Mouse (Mus musculus): ENCODE measurements around the gene Usp18. TPM values are rescaled to one million over a fixed set of nuclear protein-coding genes. Genes with fewer than 3 reads are reported as not detected.

Usp18 gene
- polyA plus RNA-seq, 1 experiment from 2014 or later: 2.9 TPM

- H3K9ac ChIP-seq (ENCODE audit: low read length): no peak overlapping the region
- no peaks in the 10 kb centered on the region for H3K36me3 ChIP-seq (ENCODE audit: control insufficient read depth, insufficient read depth, low read length)
- no peak overlapping the region for H3K27ac ChIP-seq (ENCODE audit: low read length)
- H3K4me1 ChIP-seq (ENCODE audit: control insufficient read depth, insufficient read depth, low read length): peaks cover 7% of the 10 kb centered on the region
- ATAC-seq (ENCODE audit: insufficient read depth, low FRiP score): no peak
- H3K9me3 ChIP-seq (replicated peaks; ENCODE audit: control insufficient read depth, low read length): no peaks in the 10 kb centered on the region
- H3K4me2 ChIP-seq (ENCODE audit: low read depth, low read length): peak overlapping the region; percentile 31
- H3K27me3 ChIP-seq (ENCODE audit: control insufficient read depth, insufficient read depth, low read length): no peaks in the 10 kb centered on the region
- WGBS: 36% methylated on average over 9 of the region's 9 CpGs
- no peak overlapping the region for H3K4me3 ChIP-seq (replicated peaks; ENCODE audit: low read length)
Observed at GRCm38 (mm10) chr6:121300504-121300903, 54.8 kb downstream of the Usp18 start.

DNA sequence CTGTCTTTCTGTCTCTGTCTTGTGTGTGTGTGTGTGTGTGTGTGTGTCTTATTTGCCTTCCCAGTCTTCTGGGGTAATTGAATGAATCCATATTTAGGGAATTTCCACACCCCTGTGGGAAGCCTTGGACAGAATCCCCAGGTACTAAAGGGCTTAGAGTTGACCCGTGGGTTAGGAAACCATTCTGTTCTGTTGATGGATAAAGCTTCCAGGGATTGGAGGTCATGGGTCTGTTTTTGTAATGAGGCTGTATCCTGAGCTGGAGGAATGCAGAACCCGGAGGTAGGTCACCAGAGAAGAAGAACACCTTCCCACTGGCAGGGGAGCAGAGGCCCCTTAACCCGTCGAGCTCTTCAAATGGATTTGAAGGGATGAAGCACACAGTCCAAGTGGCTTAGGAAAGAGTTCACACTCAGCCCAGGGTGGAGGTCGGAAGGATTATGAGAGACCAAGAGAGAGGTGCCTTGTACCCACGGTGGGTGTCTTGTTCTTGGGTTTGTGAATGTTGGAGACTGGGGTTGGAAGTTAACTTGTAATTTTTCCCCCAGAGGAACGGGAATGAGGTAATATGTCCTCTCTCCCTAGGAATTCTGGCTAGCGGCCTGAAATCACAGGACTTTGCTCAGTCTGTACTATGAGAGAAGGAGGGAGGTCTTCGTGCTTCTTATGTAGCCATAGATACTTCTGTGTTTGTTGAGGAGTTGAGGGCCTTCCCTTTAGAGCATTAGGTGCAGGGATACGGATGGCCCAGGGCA is 57.9 kb downstream of the Usp18 start:
- H3K9ac ChIP-seq (ENCODE audit: low read length): no peak overlapping the region
- no peak overlapping the region for H3K4me3 ChIP-seq (replicated peaks; ENCODE audit: low read length)
- H3K27me3 ChIP-seq (ENCODE audit: control insufficient read depth, insufficient read depth, low read length): no peaks in the 10 kb centered on the region
- H3K36me3 ChIP-seq (ENCODE audit: control insufficient read depth, insufficient read depth, low read length): no peaks in the 10 kb centered on the region
- H3K4me1 ChIP-seq (ENCODE audit: control insufficient read depth, insufficient read depth, low read length): peaks cover 6% of the 10 kb centered on the region
- no peak for ATAC-seq (ENCODE audit: insufficient read depth, low FRiP score)
- 63% methylated on average over 10 of the region's 10 CpGs for WGBS
- no peak overlapping the region for H3K4me2 ChIP-seq (ENCODE audit: low read depth, low read length)
- no peaks in the 10 kb centered on the region for H3K9me3 ChIP-seq (replicated peaks; ENCODE audit: control insufficient read depth, low read length)
- no peak overlapping the region for H3K27ac ChIP-seq (ENCODE audit: low read length)

- peaks cover 6% of the 10 kb centered on the region for H3K4me1 ChIP-seq (ENCODE audit: control insufficient read depth, insufficient read depth, low read length)
- no peaks in the 10 kb centered on the region for H3K27me3 ChIP-seq (ENCODE audit: control insufficient read depth, insufficient read depth, low read length)
- no peak overlapping the region for H3K4me3 ChIP-seq (replicated peaks; ENCODE audit: low read length)
- no peaks in the 10 kb centered on the region for H3K9me3 ChIP-seq (replicated peaks; ENCODE audit: control insufficient read depth, low read length)
- 77% methylated on average over 9 of the region's 9 CpGs for WGBS
- H3K36me3 ChIP-seq (ENCODE audit: control insufficient read depth, insufficient read depth, low read length): no peaks in the 10 kb centered on the region
- H3K9ac ChIP-seq (ENCODE audit: low read length): no peak overlapping the region
- no peak overlapping the region for H3K27ac ChIP-seq (ENCODE audit: low read length)
- ATAC-seq (ENCODE audit: insufficient read depth, low FRiP score): no peak
- H3K4me2 ChIP-seq (ENCODE audit: low read depth, low read length): no peak overlapping the region
Observed at GRCm38 (mm10) chr6:121304630-121305029, 58.9 kb downstream of the Usp18 start.

DNA sequence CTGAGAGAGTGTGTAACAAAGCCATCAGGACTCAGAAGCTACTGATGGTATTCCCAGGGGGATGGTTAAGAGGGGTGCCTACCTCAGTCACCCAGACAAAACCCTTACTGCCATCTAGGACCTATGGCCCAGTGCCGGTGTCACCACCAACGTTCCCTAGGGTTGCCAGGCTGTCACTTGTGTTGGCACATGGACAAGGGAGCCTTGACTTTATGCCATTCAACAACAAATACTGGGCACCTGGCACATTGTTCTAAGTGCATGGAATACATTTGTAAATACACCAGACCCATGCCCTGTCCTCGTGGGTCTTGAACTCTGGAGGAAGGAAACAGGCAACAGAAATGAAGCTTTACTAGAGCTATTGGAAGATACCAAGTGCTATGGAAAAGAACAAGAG is 59.9 kb downstream of the Usp18 start:
- Histone ChIP-seq H3K36me3 (ENCODE audit: control insufficient read depth, insufficient read depth, low read length) (no peaks in the 10 kb centered on the region), H3K9ac (ENCODE audit: low read length) (no peak overlapping the region), H3K9me3 (replicated peaks; ENCODE audit: control insufficient read depth, low read length) (no peaks in the 10 kb centered on the region), H3K4me3 (replicated peaks; ENCODE audit: low read length) (no peak overlapping the region), H3K4me2 (ENCODE audit: low read depth, low read length) (no peak overlapping the region), H3K27me3 (ENCODE audit: control insufficient read depth, insufficient read depth, low read length) (no peaks in the 10 kb centered on the region), H3K27ac (ENCODE audit: low read length) (no peak overlapping the region), H3K4me1 (ENCODE audit: control insufficient read depth, insufficient read depth, low read length) (no peaks in the 10 kb centered on the region; the same call in 1 of the 2 replicates)
- ATAC-seq (ENCODE audit: insufficient read depth, low FRiP score): no peak
- WGBS: 83% methylated on average over 3 of the region's 3 CpGs

GRCm38 (mm10) chr6:121310984-121311383 is 65.3 kb downstream of the Usp18 start:
- Histone ChIP-seq H3K27me3 (ENCODE audit: control insufficient read depth, insufficient read depth, low read length) (no peaks in the 10 kb centered on the region), H3K27ac (ENCODE audit: low read length) (no peak overlapping the region), H3K9me3 (replicated peaks; ENCODE audit: control insufficient read depth, low read length) (no peaks in the 10 kb centered on the region), H3K9ac (ENCODE audit: low read length) (no peak overlapping the region), H3K4me1 (ENCODE audit: control insufficient read depth, insufficient read depth, low read length) (no peaks in the 10 kb centered on the region), H3K4me2 (ENCODE audit: low read depth, low read length) (no peak overlapping the region), H3K4me3 (replicated peaks; ENCODE audit: low read length) (no peak overlapping the region), H3K36me3 (ENCODE audit: control insufficient read depth, insufficient read depth, low read length) (no peaks in the 10 kb centered on the region)
- WGBS: 66% methylated on average over 6 of the region's 6 CpGs
- no peak for ATAC-seq (ENCODE audit: insufficient read depth, low FRiP score)

DNA sequence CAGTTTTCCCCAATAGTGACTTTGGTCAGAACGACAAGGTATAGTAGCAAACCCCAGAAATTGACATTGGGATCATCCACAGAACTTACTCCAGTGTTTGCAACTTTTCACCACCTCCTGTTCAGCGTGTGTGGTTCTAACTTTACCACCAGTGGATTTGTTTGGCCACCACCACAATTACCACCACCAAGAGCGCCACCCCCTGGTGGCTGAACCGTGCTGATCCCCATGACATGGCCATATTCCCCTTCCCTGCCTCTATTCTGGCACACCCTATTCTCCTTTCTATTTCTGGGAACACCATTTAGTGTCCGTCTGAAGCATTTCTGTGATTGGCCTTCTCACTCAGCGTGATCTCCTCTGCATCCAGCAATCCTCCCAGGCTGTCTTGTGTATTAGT is 73.4 kb downstream of the Usp18 start:
- Histone ChIP-seq H3K4me3 (replicated peaks; ENCODE audit: low read length) (no peak overlapping the region), H3K27me3 (ENCODE audit: control insufficient read depth, insufficient read depth, low read length) (no peaks in the 10 kb centered on the region), H3K4me2 (ENCODE audit: low read depth, low read length) (no peak overlapping the region), H3K9ac (ENCODE audit: low read length) (no peak overlapping the region), H3K36me3 (ENCODE audit: control insufficient read depth, insufficient read depth, low read length) (no peaks in the 10 kb centered on the region), H3K4me1 (ENCODE audit: control insufficient read depth, insufficient read depth, low read length) (no peaks in the 10 kb centered on the region), H3K27ac (ENCODE audit: low read length) (no peak overlapping the region), H3K9me3 (replicated peaks; ENCODE audit: control insufficient read depth, low read length) (no peaks in the 10 kb centered on the region)
- WGBS: 63% methylated on average over 6 of the region's 6 CpGs
- no peak for ATAC-seq (ENCODE audit: insufficient read depth, low FRiP score)

Other genes with a start within 250 kb of the Usp18 start
- 8.9 and 11.5 TPM in 2 replicates for gene Mical3, start 114.9 kb upstream of the Usp18 start, polyA plus RNA-seq (2015; fragmentation: Nextera tagmentation; extraction: Ambion mirVana)
- 14.0 and 14.6 TPM in 2 replicates for gene Pex26, start 62.2 kb upstream of the Usp18 start, polyA plus RNA-seq (2015; fragmentation: Nextera tagmentation; extraction: Ambion mirVana)
- gene Tuba8, start 35.2 kb upstream of the Usp18 start, polyA plus RNA-seq (2015; fragmentation: Nextera tagmentation; extraction: Ambion mirVana): 0.74 and 0.81 TPM in 2 replicates
- gene Slc6a13, start 54.3 kb downstream of the Usp18 start, polyA plus RNA-seq (2015; fragmentation: Nextera tagmentation; extraction: Ambion mirVana): 2.0 and 2.9 TPM in 2 replicates
- 0.27 TPM in 1 of 2 replicates, not detected in the other for gene Slc6a12, start 97.2 kb downstream of the Usp18 start, polyA plus RNA-seq (2015; fragmentation: Nextera tagmentation; extraction: Ambion mirVana)
- 0.12 and 0.21 TPM in 2 replicates for gene Iqsec3, start 227.8 kb downstream of the Usp18 start, polyA plus RNA-seq (2015; fragmentation: Nextera tagmentation; extraction: Ambion mirVana)

Measured in stomach, embryonic 16.5 days (tissue).